21 mouse cellular contexts compared by ENCODE assay signal in the genomic region with DNA sequence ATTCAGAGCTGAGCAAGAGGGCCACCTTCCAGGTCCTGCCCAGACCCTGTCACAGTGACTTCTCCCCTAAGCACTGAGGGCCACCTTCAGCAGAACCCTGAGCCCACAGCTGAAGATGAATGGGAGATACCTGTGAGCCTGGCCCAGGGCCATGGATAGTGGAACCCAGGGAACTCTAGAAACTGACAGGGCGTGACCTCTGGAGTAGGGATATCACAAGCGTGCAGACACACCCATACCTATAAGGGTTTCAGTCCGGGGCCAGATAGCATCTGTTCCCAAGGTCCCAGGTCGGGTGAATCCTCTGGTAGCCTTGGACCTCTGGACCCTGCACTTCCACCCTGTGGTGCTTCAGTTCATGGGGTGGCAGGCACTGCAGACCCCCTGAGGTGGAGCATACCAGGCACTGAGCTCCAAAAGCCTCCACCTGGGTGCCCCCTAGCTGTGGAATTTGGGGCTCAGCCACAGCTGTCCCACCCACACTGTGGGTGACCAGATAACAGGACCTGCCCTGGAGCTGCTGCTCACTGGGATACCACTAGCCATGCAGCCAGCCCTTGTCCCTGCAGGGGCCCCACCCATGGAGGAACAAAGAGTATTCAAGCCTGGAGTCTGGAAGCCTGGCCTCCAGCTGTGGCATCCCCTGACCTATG. TPM values are rescaled to one million over a fixed set of nuclear protein-coding genes. Genes with fewer than 3 reads are reported as not detected.
DNase-seq lines count a peak whose midpoint lies in the region; ATAC-seq and TF ChIP-seq lines count a peak whose summit lies in the region.
"Had no signal": no experiment of that assay in that cellular context is flagged by ENCODE, and none has a peak within 500 bp of the region (broad histone marks: within the 10 kb centered on the region; RNA-seq: fewer than 3 reads in every experiment).

No protein-coding gene starts in this region.

- no peaks in the 10 kb centered on the region for H3K9me3 ChIP-seq in lung, postnatal 0 days (ENCODE audit: low read length)
- no peaks in the 10 kb centered on the region for H3K9me3 ChIP-seq in liver, embryonic 11.5 days (ENCODE audit: control insufficient read depth, low read length)
- H3K9me3 ChIP-seq in forebrain, postnatal 0 days (ENCODE audit: low read length): no peaks in the 10 kb centered on the region
- H3K9me3 ChIP-seq: embryonic facial prominence, embryonic 15.5 days; forebrain, embryonic 13.5 days; midbrain, embryonic 13.5 days had no signal

- ATAC-seq in lung, postnatal 0 days: peak; percentile 8; the same call in 1 of the 2 replicates
- peak; percentile 77 for ATAC-seq in liver, embryonic 11.5 days (replicated peaks; ENCODE audit: low FRiP score)
- peak; percentile 53 for ATAC-seq in megakaryocyte progenitor cell, adult 5-6 weeks (replicated peaks; ENCODE audit: poor library complexity)
- no peak for ATAC-seq in forebrain, postnatal 0 days
- ATAC-seq: activated CD4-positive, CD25-positive, alpha-beta regulatory T cell, adult 4 months; forebrain, embryonic 13.5 days; midbrain, embryonic 13.5 days had no signal

- intact Hi-C loops in gastrocnemius, adult 2 months (cut with DNase I): no loop called here

- H3K4me1 ChIP-seq in lung, postnatal 0 days (ENCODE audit: insufficient read depth, low read depth, low read length): no peaks in the 10 kb centered on the region
- H3K4me1 ChIP-seq in liver, embryonic 11.5 days (replicated peaks; ENCODE audit: control insufficient read depth, insufficient read depth, low read length): peaks cover 31% of the 10 kb centered on the region
- no peaks in the 10 kb centered on the region for H3K4me1 ChIP-seq in forebrain, postnatal 0 days (ENCODE audit: insufficient read depth)

- H3K27me3 ChIP-seq in lung, postnatal 0 days (replicated peaks; ENCODE audit: insufficient read depth, low read length): peaks cover 22% of the 10 kb centered on the region
- H3K27me3 ChIP-seq in liver, embryonic 11.5 days (replicated peaks; ENCODE audit: control insufficient read depth, insufficient read depth, low read length): peaks cover 38% of the 10 kb centered on the region
- H3K27me3 ChIP-seq in forebrain, postnatal 0 days (ENCODE audit: insufficient read depth, low read length): peaks cover 25% of the 10 kb centered on the region

- DNase-seq in lung, postnatal 0 days (ENCODE audit: low spot score): no peak
- no peak for DNase-seq in lung, postnatal 36 days
- DNase-seq in liver, embryonic 11.5 days (ENCODE audit: low spot score): no peak
- no peak for DNase-seq in thymus, postnatal 36 days
- DNase-seq in gastrocnemius, adult 2 months: no peak
- no peak for DNase-seq in forebrain, postnatal 0 days
- DNase-seq: adrenal gland, postnatal 14 days; cerebellum, adult 11-12 months; cerebellum, postnatal 25 days; kidney, adult 8-10 months; kidney, postnatal 36 days; lung, embryonic 14.5 days; spleen, adult 18-20 months; thymus, adult 18-20 months had no signal

- TF ChIP-seq EP300 in lung, postnatal 0 days (IDR thresholded peaks at IDR 0.05): no peak

- 53% methylated on average over 4 of the region's 4 CpGs for WGBS in lung, postnatal 0 days
- WGBS in liver, embryonic 11.5 days: 56% methylated on average over 4 of the region's 4 CpGs
- 84% methylated on average over 4 of the region's 4 CpGs for WGBS in forebrain, postnatal 0 days

- no peak overlapping the region for H3K9ac ChIP-seq in lung, postnatal 0 days (replicated peaks; ENCODE audit: low read depth)
- H3K9ac ChIP-seq in liver, embryonic 11.5 days (ENCODE audit: low read depth, low read length): peak overlapping the region; percentile 30
- no peak overlapping the region for H3K9ac ChIP-seq in forebrain, postnatal 0 days
- H3K9ac ChIP-seq: embryonic facial prominence, embryonic 15.5 days; forebrain, embryonic 13.5 days; lung, embryonic 14.5 days; midbrain, embryonic 13.5 days had no signal

- no peak overlapping the region for H3K27ac ChIP-seq in lung, postnatal 0 days (ENCODE audit: low read length)
- H3K27ac ChIP-seq in liver, embryonic 11.5 days (ENCODE audit: low read depth, low read length): peak overlapping the region; percentile 75
- H3K27ac ChIP-seq in gastrocnemius, adult 2 months: no peak overlapping the region
- no peak overlapping the region for H3K27ac ChIP-seq in forebrain, postnatal 0 days (ENCODE audit: low read depth, low read length)
- H3K27ac ChIP-seq: embryonic facial prominence, embryonic 15.5 days; forebrain, embryonic 13.5 days; macrophage; midbrain, embryonic 13.5 days had no signal

- no peak for TF ChIP-seq CTCF in lung, postnatal 0 days (IDR thresholded peaks at IDR 0.05)
- no peak for TF ChIP-seq CTCF in gastrocnemius, adult 2 months (IDR thresholded peaks at IDR 0.05)
- no peak for TF ChIP-seq CTCF in forebrain, postnatal 0 days (IDR thresholded peaks at IDR 0.05; ENCODE audit: low read depth)

- no peak overlapping the region for H3K4me3 ChIP-seq in lung, postnatal 0 days (ENCODE audit: low read depth, low read length)
- no peak overlapping the region for H3K4me3 ChIP-seq in liver, embryonic 11.5 days (ENCODE audit: low read depth, low read length)
- no peak overlapping the region for H3K4me3 ChIP-seq in gastrocnemius, adult 2 months
- no peak overlapping the region for H3K4me3 ChIP-seq in forebrain, postnatal 0 days (ENCODE audit: low read depth, low read length)
- H3K4me3 ChIP-seq: embryonic facial prominence, embryonic 15.5 days; forebrain, embryonic 13.5 days; midbrain, embryonic 13.5 days had no signal

- no peak overlapping the region for H3K4me2 ChIP-seq in lung, postnatal 0 days (replicated peaks; ENCODE audit: low read depth, low read length)
- 0 out of 2 replicates have a peak overlapping the region, but pooled peaks have one; percentile 21 for H3K4me2 ChIP-seq in liver, embryonic 11.5 days
- no peak overlapping the region for H3K4me2 ChIP-seq in forebrain, postnatal 0 days (ENCODE audit: low read depth)
- H3K4me2 ChIP-seq: embryonic facial prominence, embryonic 15.5 days; forebrain, embryonic 13.5 days; lung, embryonic 14.5 days; midbrain, embryonic 13.5 days had no signal

- H3K36me3 ChIP-seq in lung, postnatal 0 days (ENCODE audit: insufficient read depth, low read length): peaks cover 7% of the 10 kb centered on the region; the same call in 1 of the 2 replicates
- no peaks in the 10 kb centered on the region for H3K36me3 ChIP-seq in liver, embryonic 11.5 days (ENCODE audit: control insufficient read depth, insufficient read depth, low read length)
- H3K36me3 ChIP-seq in forebrain, postnatal 0 days (ENCODE audit: insufficient read depth): peaks cover 12% of the 10 kb centered on the region

RNA-seq across cellular contexts. Expression of a gene that starts 3.1 kb away (rescaled TPM):
- 0.31 and 0.40 TPM in 2 replicates for polyA plus RNA-seq in lung, postnatal 0 days (2015; fragmentation: Nextera tagmentation; extraction: Ambion mirVana)
- polyA plus RNA-seq in liver, embryonic 11.5 days (2014; fragmentation: Nextera tagmentation; extraction: Ambion mirVana): 1.0 and 1.7 TPM in 2 replicates
- total RNA-seq in megakaryocyte progenitor cell, adult 5-6 weeks (2015): not detected in 2 replicates
- not detected in 2 replicates for total RNA-seq in megakaryocyte progenitor cell, adult 5-6 weeks (2017)
- not detected for total RNA-seq in gastrocnemius, adult 2 months (2021)
- total RNA-seq in forebrain, postnatal 0 days (2014; rRNA removed): 22.7 and 24.7 TPM in 2 replicates
- 50.8 and 59.9 TPM in 2 replicates for polyA plus RNA-seq in forebrain, postnatal 0 days (2015; fragmentation: Nextera tagmentation; extraction: Ambion mirVana)
- total RNA-seq: adrenal gland, postnatal 14 days; hematopoietic stem cell, adult 5-6 weeks had no signal
- polyA plus RNA-seq: activated CD4-positive, CD25-positive, alpha-beta regulatory T cell, adult 4 months; macrophage had no signal

Comparison
In these comparisons a context has a peak if more than half of its experiments do, and no peak if none do; other contexts are left out.
1. RNA of a gene that starts 3.1 kb away (total RNA-seq): 22.7 to 24.7 TPM in forebrain, postnatal 0 days; not detected in gastrocnemius, adult 2 months and not detected in megakaryocyte progenitor cell, adult 5-6 weeks; every median in the first group is over 10 times any median in the second.